Mouse (Mus musculus): Measurements from ENCODE around the gene Gm45753.
"Not testable (repeated sequence)": the region's sequence is repeated elsewhere in the genome, so short reads cannot be mapped to it uniquely, and the experiment has no call there.

Gene Gm45753

GRCm38 (mm10) chr8:45308366-45308765 is at the start of gene Gm45753:
Gene Gm45753, minus strand, starts transcription at chr8:45308466.
- no peak for DNase-seq (ENCODE audit: low spot score in 2 of 2)

- no peak for DNase-seq (ENCODE audit: low spot score in 2 of 2)
Observed at GRCm38 (mm10) chr8:45355809-45356208, 47.5 kb upstream of the Gm45753 start.

GRCm38 (mm10) chr8:45345031-45345430 is 36.8 kb upstream of the Gm45753 start:
- DNase-seq (ENCODE audit: low spot score in 2 of 2) = peak; percentile 27 to 74

GRCm38 (mm10) chr8:45344298-45344697 is 36.0 kb upstream of the Gm45753 start:
- DNase-seq (ENCODE audit: low spot score in 2 of 2) = no peak

- no peak for DNase-seq (ENCODE audit: low spot score in 2 of 2)
Observed at GRCm38 (mm10) chr8:45341630-45342628, 33.7 kb upstream of the Gm45753 start.

- DNase-seq (ENCODE audit: low spot score in 2 of 2) = no peak
Observed at GRCm38 (mm10) chr8:45333493-45333892, 25.2 kb upstream of the Gm45753 start.

GRCm38 (mm10) chr8:45332685-45333409 is 24.6 kb upstream of the Gm45753 start, which contains the start of gene Cyp4v3:
Gene Cyp4v3, minus strand, starts transcription at chr8:45333216.
- DNase-seq (ENCODE audit: low spot score in 2 of 2) = peak; percentile 47 to 72

GRCm38 (mm10) chr8:45330856-45331255 is 22.6 kb upstream of the Gm45753 start:
- no peak for DNase-seq (ENCODE audit: low spot score in 2 of 2)

GRCm38 (mm10) chr8:45329206-45329980 is 21.1 kb upstream of the Gm45753 start:
- no peak for DNase-seq (ENCODE audit: low spot score in 2 of 2)

- DNase-seq (ENCODE audit: low spot score in 2 of 2) = not testable (repeated sequence)
Observed at GRCm38 (mm10) chr8:45327076-45327475, 18.8 kb upstream of the Gm45753 start.

- no peak for DNase-seq (ENCODE audit: low spot score in 2 of 2)
Observed at GRCm38 (mm10) chr8:45324151-45324550, 15.9 kb upstream of the Gm45753 start.

- DNase-seq (ENCODE audit: low spot score in 2 of 2) = no peak
Observed at GRCm38 (mm10) chr8:45321365-45321764, 13.1 kb upstream of the Gm45753 start.

GRCm38 (mm10) chr8:45320930-45321329 is 12.7 kb upstream of the Gm45753 start:
- no peak for DNase-seq (ENCODE audit: low spot score in 2 of 2)

GRCm38 (mm10) chr8:45310967-45311366 is 2.7 kb upstream of the Gm45753 start:
- DNase-seq (ENCODE audit: low spot score in 2 of 2) = no peak

GRCm38 (mm10) chr8:45305479-45305878 is 2.8 kb downstream of the Gm45753 start:
- DNase-seq (ENCODE audit: low spot score in 2 of 2) = no peak

- DNase-seq (ENCODE audit: low spot score in 2 of 2) = no peak
Observed at GRCm38 (mm10) chr8:45304354-45304753, 3.9 kb downstream of the Gm45753 start.

- DNase-seq (ENCODE audit: low spot score in 2 of 2) = no peak
Observed at GRCm38 (mm10) chr8:45302390-45302789, 5.9 kb downstream of the Gm45753 start.

- no peak for DNase-seq (ENCODE audit: low spot score in 2 of 2)
Observed at GRCm38 (mm10) chr8:45295276-45295675, 13.0 kb downstream of the Gm45753 start.

- no peak for DNase-seq (ENCODE audit: low spot score in 2 of 2)
Observed at GRCm38 (mm10) chr8:45294687-45295086, 13.6 kb downstream of the Gm45753 start, which contains the start of gene Klkb1. Gene Klkb1, minus strand, starts transcription at chr8:45294859.

GRCm38 (mm10) chr8:45291790-45292189 is 16.5 kb downstream of the Gm45753 start:
- no peak for DNase-seq (ENCODE audit: low spot score in 2 of 2)

GRCm38 (mm10) chr8:45281630-45282029 is 26.6 kb downstream of the Gm45753 start:
- DNase-seq (ENCODE audit: low spot score in 2 of 2) = no peak

GRCm38 (mm10) chr8:45277453-45277852 is 30.8 kb downstream of the Gm45753 start:
- DNase-seq (ENCODE audit: low spot score in 2 of 2) = no peak

Data from spleen, postnatal 4 days (tissue).